Mouse (Mus musculus) intestine, embryonic 14.5 days (tissue): ENCODE results near the gene Acp7. TPM values are rescaled to one million over a fixed set of nuclear protein-coding genes. Genes with fewer than 3 reads are reported as not detected.
A peak's percentile ranks its signal among the peaks of the same experiment; 100 is the strongest.

Source experiments
- ATAC-seq: fragments of 200-750 bp; cut with Nextera tagmentation; replicated peaks from 2 replicates; pipeline ENCODE4 v1.8.0; 2017; ENCODE audit warnings: low read depth, moderate number of reproducible peaks, moderate TSS enrichment, moderate library complexity; ENCODE audit not compliant: low FRiP score, low TSS enrichment
- DNase-seq: peaks from one replicate; pipeline ENCODE4 v3.0.0-alpha.2; 2018; ENCODE audit warnings: low spot score
- H3K27ac ChIP-seq: fragments of 300-500 bp; sonication (generic); 2 replicates; pipeline ENCODE4 v1.5.1; 2014; ENCODE audit warnings: low read depth, mild to moderate bottlenecking, control low read depth
- H3K27me3 ChIP-seq: fragments of 300-500 bp; sonication (generic); replicated peaks from 2 replicates; pipeline ENCODE4 v1.6.1; 2014; ENCODE audit warnings: low read length, control low read depth; ENCODE audit not compliant: control insufficient read depth, insufficient read depth
- H3K36me3 ChIP-seq: fragments of 300-500 bp; sonication (generic); 2 replicates; pipeline ENCODE4 v1.6.1; 2014; ENCODE audit warnings: low read length, control low read depth; ENCODE audit not compliant: control insufficient read depth, insufficient read depth
- H3K4me1 ChIP-seq: fragments of 300-500 bp; sonication (generic); replicated peaks from 2 replicates; pipeline ENCODE4 v1.6.1; 2014; ENCODE audit warnings: low read length, control low read depth, mixed read lengths; ENCODE audit not compliant: control insufficient read depth, insufficient read depth
- H3K4me2 ChIP-seq: fragments of 300-500 bp; sonication (generic); 2 replicates; pipeline ENCODE4 v1.6.1; 2014; ENCODE audit warnings: low read length
- H3K4me3 ChIP-seq: fragments of 300-500 bp; sonication (generic); 2 replicates; pipeline ENCODE4 v1.5.1; 2014; ENCODE audit warnings: low read depth, low read length, control low read depth, mixed read lengths
- H3K9ac ChIP-seq: fragments of 300-500 bp; sonication (generic); 2 replicates; pipeline ENCODE4 v1.6.1; 2014; ENCODE audit warnings: mild to moderate bottlenecking, low read length
- H3K9me3 ChIP-seq: fragments of 300-500 bp; sonication (generic); 2 replicates; pipeline ENCODE4 v1.6.1; 2016; ENCODE audit warnings: low read length, control low read depth; ENCODE audit not compliant: control insufficient read depth
- WGBS: fragments of 180-500 bp; shearing (Covaris S2); extraction: QIAGEN DNeasy Blood & Tissue Kit; methylation state at CpG from one replicate; pipeline ENCODE4 v1.1.7; 2014; 5-methylcytosine and 5-hydroxymethylcytosine counted together
- polyA plus RNA-seq: library from polyadenylated mRNA; unstranded; fragments of >200 nt; fragmentation: Nextera tagmentation; extraction: Ambion mirVana; gene quantifications from 2 replicates; pipeline ENCODE4 v1.2.1, GENCODE M21; 2014

The Acp7 gene
- polyA plus RNA-seq, 1 experiment from 2014 or later = not detected

GRCm38 (mm10) chr7:28577826-28578542, 53.1 kb downstream of the Acp7 start:
- 66% methylated on average over 9 of the region's 9 CpGs for WGBS
- H3K4me3 ChIP-seq = no peak overlapping the region
- peak overlapping the region; percentile 15; the same call in 1 of the 2 replicates for H3K4me2 ChIP-seq
- H3K9me3 ChIP-seq = no peaks in the 10 kb centered on the region
- no peaks in the 10 kb centered on the region for H3K36me3 ChIP-seq
- ATAC-seq (peak; percentile 83), DNase-seq (peak; percentile 78)
- H3K4me1 ChIP-seq = peaks cover 29% of the 10 kb centered on the region
- 0 out of 2 replicates have a peak overlapping the region, but pooled peaks have one; percentile 11 for H3K9ac ChIP-seq
- no peaks in the 10 kb centered on the region for H3K27me3 ChIP-seq
- peak overlapping the region; percentile 71 for H3K27ac ChIP-seq

- H3K9ac ChIP-seq = no peak overlapping the region
- no peak overlapping the region for H3K4me2 ChIP-seq
- WGBS = 67% methylated on average over 5 of the region's 5 CpGs
- H3K27me3 ChIP-seq = no peaks in the 10 kb centered on the region
- DNase-seq (no peak), ATAC-seq (peak; percentile 22; the same call in 1 of the 2 replicates)
- H3K36me3 ChIP-seq = no peaks in the 10 kb centered on the region
- no peaks in the 10 kb centered on the region for H3K9me3 ChIP-seq
- H3K4me3 ChIP-seq = no peak overlapping the region
- H3K4me1 ChIP-seq = peaks cover 36% of the 10 kb centered on the region
- peak overlapping the region; percentile 7; the same call in 1 of the 2 replicates for H3K27ac ChIP-seq
Measured at GRCm38 (mm10) chr7:28576271-28576914, 54.7 kb downstream of the Acp7 start.

GRCm38 (mm10) chr7:28575597-28575996, 55.5 kb downstream of the Acp7 start:
- no peaks in the 10 kb centered on the region for H3K27me3 ChIP-seq
- WGBS = 88% methylated on average over 11 of the region's 11 CpGs
- ATAC-seq (no peak), DNase-seq (no peak)
- peaks cover 43% of the 10 kb centered on the region for H3K4me1 ChIP-seq
- H3K4me3 ChIP-seq = no peak overlapping the region
- no peaks in the 10 kb centered on the region for H3K36me3 ChIP-seq
- H3K9ac ChIP-seq = no peak overlapping the region
- H3K9me3 ChIP-seq = no peaks in the 10 kb centered on the region
- no peak overlapping the region for H3K27ac ChIP-seq
- H3K4me2 ChIP-seq = no peak overlapping the region

- DNase-seq = no peak
- Histone ChIP-seq H3K36me3 (peaks cover 18% of the 10 kb centered on the region), H3K4me3 (no peak overlapping the region), H3K27ac (no peak overlapping the region), H3K4me2 (no peak overlapping the region), H3K4me1 (peaks cover 40% of the 10 kb centered on the region), H3K9ac (no peak overlapping the region), H3K9me3 (no peaks in the 10 kb centered on the region), H3K27me3 (no peaks in the 10 kb centered on the region)
- no peak for ATAC-seq
- 86% methylated on average over 3 of the region's 3 CpGs for WGBS
Measured at GRCm38 (mm10) chr7:28573236-28573635, 57.9 kb downstream of the Acp7 start.

GRCm38 (mm10) chr7:28572689-28573088, 58.4 kb downstream of the Acp7 start:
- WGBS = 71% methylated on average over 5 of the region's 5 CpGs
- no peak overlapping the region for H3K9ac ChIP-seq

GRCm38 (mm10) chr7:28570982-28571682, 60.0 kb downstream of the Acp7 start:
- H3K9ac ChIP-seq = no peak overlapping the region
- no peak overlapping the region for H3K4me3 ChIP-seq
- WGBS = 25% methylated on average over 5 of the region's 5 CpGs
- H3K9me3 ChIP-seq = no peaks in the 10 kb centered on the region
- no peak overlapping the region for H3K4me2 ChIP-seq
- no peak for ATAC-seq
- peak overlapping the region; percentile 77 for H3K27ac ChIP-seq
- H3K4me1 ChIP-seq = peaks cover 30% of the 10 kb centered on the region; the same call in 1 of the 2 replicates
- H3K36me3 ChIP-seq = peaks cover 39% of the 10 kb centered on the region
- no peak for DNase-seq
- no peaks in the 10 kb centered on the region for H3K27me3 ChIP-seq

More at GRCm38 (mm10) chr7:28572689-28573088, 58.4 kb downstream of the Acp7 start:
- Histone ChIP-seq H3K4me2 (no peak overlapping the region), H3K27ac (no peak overlapping the region), H3K9me3 (no peaks in the 10 kb centered on the region), H3K27me3 (no peaks in the 10 kb centered on the region), H3K4me3 (no peak overlapping the region), H3K36me3 (peaks cover 24% of the 10 kb centered on the region), H3K4me1 (peaks cover 38% of the 10 kb centered on the region)
- ATAC-seq (no peak), DNase-seq (no peak)

- 65% methylated on average over 12 of the region's 12 CpGs for WGBS
- ATAC-seq = peak; percentile 65
- Histone ChIP-seq H3K4me1 (peaks cover 30% of the 10 kb centered on the region; the same call in 1 of the 2 replicates), H3K9me3 (no peaks in the 10 kb centered on the region), H3K9ac (no peak overlapping the region), H3K36me3 (peaks cover 46% of the 10 kb centered on the region), H3K27ac (peak overlapping the region; percentile 77), H3K4me3 (no peak overlapping the region), H3K4me2 (peak overlapping the region; percentile 18), H3K27me3 (no peaks in the 10 kb centered on the region)
- DNase-seq = peak; percentile 84
Measured at GRCm38 (mm10) chr7:28570291-28570981, 60.7 kb downstream of the Acp7 start.

GRCm38 (mm10) chr7:28568253-28568652, 62.9 kb downstream of the Acp7 start:
- DNase-seq (peak; percentile 83), ATAC-seq (no peak)
- Histone ChIP-seq H3K4me1 (peaks cover 27% of the 10 kb centered on the region; the same call in 1 of the 2 replicates), H3K27ac (no peak overlapping the region), H3K27me3 (no peaks in the 10 kb centered on the region), H3K9ac (no peak overlapping the region), H3K4me2 (no peak overlapping the region), H3K36me3 (peaks cover 66% of the 10 kb centered on the region), H3K4me3 (no peak overlapping the region), H3K9me3 (no peaks in the 10 kb centered on the region)
